Mouse (Mus musculus): ENCODE measurements at regions not wholly inside any gene's neighbourhood (a gene's known extent, or its start where the extent isn't known, plus 50 kb on each side); places are given as distances from the start of the nearest gene placed in this dataset.
A peak's percentile ranks its signal among the peaks of the same experiment; 100 is the strongest.

- DNase-seq = no peak
Measured at GRCm38 (mm10) chr16:78013049-78013819, 288.1 kb upstream of the Cxadr start.

- no peak for DNase-seq
Measured at GRCm38 (mm10) chr16:78004016-78004415, 297.3 kb upstream of the Cxadr start.

GRCm38 (mm10) chr16:77992986-77993385, 308.3 kb upstream of the Cxadr start:
- DNase-seq = no peak

- DNase-seq = no peak
Measured at GRCm38 (mm10) chr16:77989791-77990325, 311.4 kb upstream of the Cxadr start.

GRCm38 (mm10) chr16:77989139-77989538, 312.1 kb upstream of the Cxadr start:
- DNase-seq = peak in 1 of 2 experiments; percentile 8

GRCm38 (mm10) chr16:77986884-77987529, 314.3 kb upstream of the Cxadr start:
- no peak for DNase-seq

GRCm38 (mm10) chr16:77948785-77949184, 346.9 kb upstream of the Gm11146 start:
- DNase-seq = no peak

- no peak for DNase-seq
Measured at GRCm38 (mm10) chr16:77945442-77945841, 343.5 kb upstream of the Gm11146 start.

- DNase-seq = no peak
Measured at GRCm38 (mm10) chr16:77931025-77931723, 329.3 kb upstream of the Gm11146 start.

GRCm38 (mm10) chr16:77914160-77915070, 312.5 kb upstream of the Gm11146 start:
- no peak for DNase-seq

- no peak for DNase-seq
Measured at GRCm38 (mm10) chr16:77894247-77894646, 292.4 kb upstream of the Gm11146 start.

- no peak for DNase-seq
Measured at GRCm38 (mm10) chr16:77893690-77894089, 291.8 kb upstream of the Gm11146 start.

GRCm38 (mm10) chr16:77892731-77893130, 290.8 kb upstream of the Gm11146 start:
- DNase-seq = no peak

GRCm38 (mm10) chr16:77889348-77889747, 287.5 kb upstream of the Gm11146 start:
- DNase-seq = peak; percentile 56 to 68

GRCm38 (mm10) chr16:77885060-77885679, 283.3 kb upstream of the Gm11146 start:
- no peak for DNase-seq

- no peak for DNase-seq
Measured at GRCm38 (mm10) chr16:77884495-77884894, 282.6 kb upstream of the Gm11146 start.

GRCm38 (mm10) chr16:77877006-77877405, 275.1 kb upstream of the Gm11146 start:
- DNase-seq = no peak

- DNase-seq = peak in 1 of 2 experiments; percentile 5
Measured at GRCm38 (mm10) chr16:77863246-77863645, 261.4 kb upstream of the Gm11146 start.

- DNase-seq = no peak
Measured at GRCm38 (mm10) chr16:77852066-77852781, 250.3 kb upstream of the Gm11146 start.

GRCm38 (mm10) chr16:77851206-77852065, 249.5 kb upstream of the Gm11146 start:
- peak in 1 of 2 experiments; percentile 8 for DNase-seq
